Mouse (Mus musculus): ENCODE measurements around the gene Syncrip. TPM values are rescaled to one million over a fixed set of nuclear protein-coding genes. Genes with fewer than 3 reads are reported as not detected.
"Not testable (repeated sequence)": the region's sequence is repeated elsewhere in the genome, so short reads cannot be mapped to it uniquely, and the experiment has no call there.

Syncrip gene
- 125 and 132 TPM in 2 replicates for polyA plus RNA-seq (2016; fragmentation: Nextera tagmentation; extraction: Ambion mirVana)

GRCm38 (mm10) chr9:88482230-88482828, at the start of gene Syncrip:
Syncrip (minus strand) TSS chr9:88482574.
- not testable (repeated sequence) for H3K9me3 ChIP-seq (replicated peaks); H3K27me3 ChIP-seq (ENCODE audit: low read depth, poor library complexity, severe bottlenecking)
- Histone ChIP-seq H3K27ac (peak within 1 kb of the TSS; percentile 100), H3K36me3 (peaks cover 30% of the 10 kb centered on the region), H3K4me3 (peak within 1 kb of the TSS; percentile 90), H3K4me1 (peaks cover 16% of the 10 kb centered on the region)
- WGBS = 1% methylated on average over 60 of the region's 68 CpGs
- peak; percentile 99 for DNase-seq (ENCODE audit: low spot score)

- 54% methylated on average over 5 of the region's 5 CpGs for WGBS
- Histone ChIP-seq H3K27me3 (ENCODE audit: low read depth, poor library complexity, severe bottlenecking) (no peaks in the 10 kb centered on the region), H3K4me3 (no peak overlapping the region), H3K27ac (no peak overlapping the region), H3K4me1 (0 out of 2 replicates have a peak, but pooled peaks cover 9% of the 10 kb centered on the region), H3K36me3 (no peaks in the 10 kb centered on the region), H3K9me3 (replicated peaks) (no peaks in the 10 kb centered on the region)
- no peak for DNase-seq (ENCODE audit: low spot score)
Measured at GRCm38 (mm10) chr9:88529979-88530580, 47.7 kb upstream of the Syncrip start.

- Histone ChIP-seq H3K36me3 (no peaks in the 10 kb centered on the region), H3K27me3 (ENCODE audit: low read depth, poor library complexity, severe bottlenecking) (no peaks in the 10 kb centered on the region), H3K4me3 (no peak overlapping the region), H3K9me3 (replicated peaks) (no peaks in the 10 kb centered on the region), H3K4me1 (0 out of 2 replicates have a peak, but pooled peaks cover 9% of the 10 kb centered on the region), H3K27ac (no peak overlapping the region)
- WGBS = 88% methylated on average over 3 of the region's 3 CpGs
- DNase-seq (ENCODE audit: low spot score) = no peak
Measured at GRCm38 (mm10) chr9:88529571-88529970, 47.2 kb upstream of the Syncrip start.

- no peak for DNase-seq (ENCODE audit: low spot score)
- Histone ChIP-seq H3K4me1 (peaks cover 9% of the 10 kb centered on the region; the same call in 1 of the 2 replicates), H3K9me3 (replicated peaks) (no peaks in the 10 kb centered on the region), H3K36me3 (no peaks in the 10 kb centered on the region), H3K27ac (no peak overlapping the region), H3K4me3 (no peak overlapping the region), H3K27me3 (ENCODE audit: low read depth, poor library complexity, severe bottlenecking) (no peaks in the 10 kb centered on the region)
- WGBS = 85% methylated on average over 5 of the region's 5 CpGs
Measured at GRCm38 (mm10) chr9:88528736-88529135, 46.4 kb upstream of the Syncrip start.

GRCm38 (mm10) chr9:88527956-88528355, 45.6 kb upstream of the Syncrip start:
- Histone ChIP-seq H3K27me3 (ENCODE audit: low read depth, poor library complexity, severe bottlenecking) (no peaks in the 10 kb centered on the region), H3K4me3 (no peak overlapping the region), H3K9me3 (replicated peaks) (no peaks in the 10 kb centered on the region), H3K36me3 (no peaks in the 10 kb centered on the region), H3K27ac (no peak overlapping the region), H3K4me1 (peaks cover 14% of the 10 kb centered on the region; the same call in 1 of the 2 replicates)
- DNase-seq (ENCODE audit: low spot score) = no peak
- WGBS = 81% methylated on average over 4 of the region's 4 CpGs

DNA sequence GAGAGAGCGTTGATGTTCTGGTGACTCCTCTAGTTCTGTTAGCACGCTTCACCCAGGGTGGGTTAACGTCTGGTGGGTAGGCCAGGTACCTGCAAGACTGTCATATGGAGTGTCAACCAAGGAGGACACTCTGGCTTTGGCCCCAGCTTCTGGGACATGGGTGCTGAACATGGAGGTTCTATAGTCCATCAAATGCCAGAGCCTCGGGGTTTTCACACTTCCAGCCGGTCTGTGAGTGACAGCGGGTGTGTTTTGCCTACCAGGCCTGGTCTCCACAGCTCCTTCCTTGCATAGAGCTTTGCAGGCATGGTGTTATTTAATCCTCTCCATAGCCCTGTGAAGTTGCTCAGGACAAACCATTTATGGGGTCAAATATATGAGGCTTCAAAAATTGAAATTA, 43.0 kb upstream of the Syncrip start:
- Histone ChIP-seq H3K27me3 (ENCODE audit: low read depth, poor library complexity, severe bottlenecking) (no peaks in the 10 kb centered on the region), H3K36me3 (peaks cover 15% of the 10 kb centered on the region), H3K27ac (no peak overlapping the region), H3K4me3 (no peak overlapping the region), H3K4me1 (peaks cover 19% of the 10 kb centered on the region), H3K9me3 (replicated peaks) (no peaks in the 10 kb centered on the region)
- WGBS = 93% methylated on average over 6 of the region's 6 CpGs
- DNase-seq (ENCODE audit: low spot score) = no peak

- DNase-seq (ENCODE audit: low spot score) = no peak
- peaks cover 21% of the 10 kb centered on the region for H3K36me3 ChIP-seq
- no peaks in the 10 kb centered on the region for H3K9me3 ChIP-seq (replicated peaks)
- WGBS = 81% methylated on average over 3 of the region's 3 CpGs
- H3K27ac ChIP-seq = no peak overlapping the region
- H3K4me1 ChIP-seq = peaks cover 17% of the 10 kb centered on the region
- no peaks in the 10 kb centered on the region for H3K27me3 ChIP-seq (ENCODE audit: low read depth, poor library complexity, severe bottlenecking)
- H3K4me3 ChIP-seq = no peak overlapping the region
Measured at GRCm38 (mm10) chr9:88524796-88525195, 42.4 kb upstream of the Syncrip start.

DNA sequence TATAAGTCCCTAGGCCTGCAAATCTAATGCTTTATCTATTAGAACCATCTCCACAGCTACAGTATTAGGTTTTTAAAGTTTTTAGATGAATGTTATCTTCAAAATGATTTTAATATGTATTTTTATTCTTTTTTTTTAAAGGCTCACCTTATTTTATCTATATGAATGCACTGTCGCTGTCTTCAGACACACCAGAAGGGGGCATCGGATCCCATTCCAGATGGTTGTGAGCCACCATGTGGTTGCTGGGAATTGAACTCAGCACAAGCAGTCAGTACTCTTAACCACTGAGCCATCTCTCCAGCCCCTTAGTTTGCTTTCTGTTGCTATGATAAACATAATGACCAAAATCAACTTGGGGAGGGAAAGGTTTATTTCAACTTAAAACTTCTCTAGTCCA, 42.0 kb upstream of the Syncrip start:
- no peak overlapping the region for H3K4me3 ChIP-seq
- DNase-seq (ENCODE audit: low spot score) = no peak
- H3K36me3 ChIP-seq = peaks cover 23% of the 10 kb centered on the region
- H3K27me3 ChIP-seq (ENCODE audit: low read depth, poor library complexity, severe bottlenecking) = no peaks in the 10 kb centered on the region
- no peaks in the 10 kb centered on the region for H3K9me3 ChIP-seq (replicated peaks)
- H3K27ac ChIP-seq = no peak overlapping the region
- 100% methylated on average over 2 of the region's 2 CpGs for WGBS
- peaks cover 17% of the 10 kb centered on the region for H3K4me1 ChIP-seq

GRCm38 (mm10) chr9:88523335-88523668, 40.9 kb upstream of the Syncrip start:
- WGBS = 1% methylated on average over 16 of the region's 16 CpGs

DNA sequence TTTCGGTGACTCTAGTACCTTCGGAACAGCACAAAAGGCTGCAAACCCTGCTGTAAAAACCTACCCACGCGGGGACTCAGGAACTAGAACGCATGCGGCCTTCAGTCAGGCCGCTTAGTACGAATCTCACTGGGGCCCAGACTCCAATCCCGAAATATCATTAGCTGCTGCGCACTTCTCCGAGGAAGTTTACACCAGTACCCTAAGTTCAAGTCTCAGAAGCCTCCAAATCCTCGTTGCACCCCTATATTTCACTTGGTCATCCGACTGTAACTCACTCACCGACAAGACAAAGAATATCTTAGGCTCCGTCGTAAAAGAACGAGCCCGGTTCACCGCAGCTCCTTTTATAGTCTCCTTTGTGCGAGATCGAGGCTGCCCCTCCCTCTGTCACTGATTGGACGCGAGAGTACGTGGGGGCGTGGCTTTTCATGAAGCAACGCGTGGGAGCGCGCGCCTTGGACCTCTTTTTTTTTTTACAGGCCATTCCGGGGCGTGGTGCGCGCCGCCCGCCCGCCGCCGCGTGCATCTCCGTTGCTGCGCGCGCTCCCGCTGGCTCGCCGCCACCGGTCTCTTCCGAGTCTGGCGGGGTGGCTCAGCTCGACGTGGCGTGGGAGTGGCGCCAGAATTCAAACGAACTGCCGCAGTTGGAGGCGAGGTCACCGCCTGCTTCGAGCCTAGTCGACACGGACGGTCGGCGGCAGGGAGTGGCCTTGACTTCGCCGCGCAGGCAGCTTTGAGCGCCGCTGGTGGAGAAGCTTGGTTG, 40.4 kb upstream of the Syncrip start:
- Histone ChIP-seq H3K27me3 (ENCODE audit: low read depth, poor library complexity, severe bottlenecking) (no peaks in the 10 kb centered on the region), H3K4me1 (peaks cover 17% of the 10 kb centered on the region), H3K36me3 (peaks cover 23% of the 10 kb centered on the region), H3K9me3 (replicated peaks) (no peaks in the 10 kb centered on the region), H3K4me3 (peak overlapping the region; percentile 78), H3K27ac (peak overlapping the region; percentile 96)
- peak; percentile 98 for DNase-seq (ENCODE audit: low spot score)
- under 1% methylated on average over 69 of the region's 69 CpGs for WGBS

More at GRCm38 (mm10) chr9:88523335-88523668, 40.9 kb upstream of the Syncrip start:
- Histone ChIP-seq H3K9me3 (replicated peaks) (no peaks in the 10 kb centered on the region), H3K4me3 (peak overlapping the region; percentile 78), H3K36me3 (peaks cover 23% of the 10 kb centered on the region), H3K27me3 (ENCODE audit: low read depth, poor library complexity, severe bottlenecking) (no peaks in the 10 kb centered on the region), H3K4me1 (peaks cover 17% of the 10 kb centered on the region), H3K27ac (peak overlapping the region; percentile 96)
- no peak for DNase-seq (ENCODE audit: low spot score)

- under 1% methylated on average over 10 of the region's 10 CpGs for WGBS
- peak overlapping the region; percentile 96 for H3K27ac ChIP-seq
- no peaks in the 10 kb centered on the region for H3K27me3 ChIP-seq (ENCODE audit: low read depth, poor library complexity, severe bottlenecking)
- H3K9me3 ChIP-seq (replicated peaks) = no peaks in the 10 kb centered on the region
- H3K4me1 ChIP-seq = peaks cover 17% of the 10 kb centered on the region
- no peak for DNase-seq (ENCODE audit: low spot score)
- peak overlapping the region; percentile 78 for H3K4me3 ChIP-seq
- H3K36me3 ChIP-seq = peaks cover 23% of the 10 kb centered on the region
Measured at GRCm38 (mm10) chr9:88521961-88522568, 39.7 kb upstream of the Syncrip start.

GRCm38 (mm10) chr9:88520849-88521483, 38.6 kb upstream of the Syncrip start:
- Histone ChIP-seq H3K27me3 (ENCODE audit: low read depth, poor library complexity, severe bottlenecking) (no peaks in the 10 kb centered on the region), H3K4me3 (peak overlapping the region; percentile 78), H3K4me1 (peaks cover 17% of the 10 kb centered on the region), H3K36me3 (peaks cover 23% of the 10 kb centered on the region), H3K9me3 (replicated peaks) (no peaks in the 10 kb centered on the region), H3K27ac (no peak overlapping the region)
- no peak for DNase-seq (ENCODE audit: low spot score)
- 27% methylated on average over 4 of the region's 4 CpGs for WGBS

All from limb, embryonic 10.5 days (tissue).